Mouse (Mus musculus) MEL (cell line): ENCODE results near the gene Srcin1. TPM values are rescaled to one million over a fixed set of nuclear protein-coding genes. Genes with fewer than 3 reads are reported as not detected.
A peak's percentile ranks its signal among the peaks of the same experiment; 100 is the strongest.

Experiments
- DNase-seq: peaks from one replicate; pipeline ENCODE4 v3.0.0; 2011; ENCODE audit warnings: low read depth, low spot score
- H3K27ac ChIP-seq: 2 replicates; pipeline ENCODE4 v1.5.1; 2012; ENCODE audit warnings: low read depth, mild to moderate bottlenecking, control low read depth, low read length, moderate library complexity; ENCODE audit not compliant: control insufficient read depth
- H3K27me3 ChIP-seq, 2 experiments: fragments of 150-350 bp in 1 of 2; sonication (generic) in 1 of 2; 2 replicates each; pipeline ENCODE4 v1.6.1; 2012; ENCODE audit warnings: low read length in 2 of 2, mild to moderate bottlenecking in 2 of 2, improper control_type of control experiment in 1 of 2, moderate library complexity in 1 of 2; ENCODE audit not compliant: insufficient read depth in 2 of 2, control insufficient read depth in 1 of 2
- H3K36me3 ChIP-seq, 2 experiments: 2 replicates each; pipeline ENCODE4 v1.6.1; 2012 to 2014; ENCODE audit warnings: low read length in 2 of 2, improper control_type of control experiment in 1 of 2, inconsistent platforms in 1 of 2, mild to moderate bottlenecking in 1 of 2; ENCODE audit not compliant: insufficient read depth in 2 of 2, control insufficient read depth in 1 of 2
- H3K4me1 ChIP-seq, 2 experiments: fragments of 150-350 bp in 1 of 2; sonication (generic) in 1 of 2; 2 replicates each; pipeline ENCODE4 v1.6.1; 2012; ENCODE audit warnings: low read length in 2 of 2, improper control_type of control experiment in 1 of 2, mild to moderate bottlenecking in 1 of 2; ENCODE audit not compliant: insufficient read depth in 2 of 2, control insufficient read depth in 1 of 2
- H3K4me3 ChIP-seq, 2 experiments: fragments of 150-350 bp in 1 of 2; sonication (generic) in 1 of 2; 2 replicates each; pipeline ENCODE4 v1.5.1; 2012; ENCODE audit warnings: low read depth in 2 of 2, low read length in 2 of 2, mild to moderate bottlenecking in 2 of 2, moderate library complexity in 2 of 2, control low read depth in 1 of 2, improper control_type of control experiment in 1 of 2; ENCODE audit not compliant: control insufficient read depth in 1 of 2, insufficient read depth in 1 of 2
- H3K79me2 ChIP-seq: 2 replicates; pipeline ENCODE4 v1.6.1; 2012; ENCODE audit warnings: mild to moderate bottlenecking, low read length, moderate library complexity; ENCODE audit not compliant: control insufficient read depth, poor library complexity, insufficient read depth
- H3K9ac ChIP-seq: 2 replicates; pipeline ENCODE4 v1.6.1; 2012; ENCODE audit warnings: low read depth, mild to moderate bottlenecking, control low read depth, low read length, moderate library complexity; ENCODE audit not compliant: control insufficient read depth, poor library complexity, severe bottlenecking
- H3K9me3 ChIP-seq: fragments of 150-350 bp; sonication (generic); replicated peaks from 2 replicates; pipeline ENCODE4 v1.6.1; 2012; ENCODE audit warnings: mild to moderate bottlenecking, low read length, improper control_type of control experiment, moderate library complexity; ENCODE audit not compliant: insufficient read depth
- BHLHE40 ChIP-seq: IDR thresholded peaks from 2 replicates; pipeline ENCODE4 v1.6.1; 2012; ENCODE audit warnings: low read depth, mild to moderate bottlenecking, inconsistent platforms, low read length, improper control_type of control experiment, borderline replicate concordance
- CHD2 ChIP-seq: IDR thresholded peaks from 2 replicates; pipeline ENCODE4 v1.6.1; 2011; ENCODE audit warnings: low read length, improper control_type of control experiment
- CTCF ChIP-seq, 3 experiments: IDR thresholded peaks in 2 of 3; conservative IDR thresholded peaks in 1 of 3; 2 replicates each; pipeline ENCODE4 v1.5.1; 2011 to 2012; ENCODE audit warnings: low read length in 3 of 3, low read depth in 2 of 3, mild to moderate bottlenecking in 2 of 3, improper control_type of control experiment in 1 of 3, inconsistent platforms in 1 of 3, mixed read lengths in 1 of 3, moderate library complexity in 1 of 3; ENCODE audit not compliant: control insufficient read depth in 1 of 3, insufficient read depth in 1 of 3, poor library complexity in 1 of 3, severe bottlenecking in 1 of 3
- E2F4 ChIP-seq: IDR thresholded peaks from 2 replicates; pipeline ENCODE4 v1.6.1; 2011; ENCODE audit warnings: low read depth, low read length, improper control_type of control experiment, borderline replicate concordance
- EP300 ChIP-seq, 2 experiments: IDR thresholded peaks; 2 replicates each; pipeline ENCODE4 v1.6.1; 2011; ENCODE audit warnings: improper control_type of control experiment in 2 of 2, low read length in 2 of 2, low read depth in 1 of 2, mild to moderate bottlenecking in 1 of 2
- ETS1 ChIP-seq: IDR thresholded peaks from 2 replicates; pipeline ENCODE4 v1.6.1; 2012; ENCODE audit warnings: low read depth, mild to moderate bottlenecking, inconsistent platforms, low read length, improper control_type of control experiment, moderate library complexity
- GABPA ChIP-seq: IDR thresholded peaks from 2 replicates; pipeline ENCODE4 v1.6.1; 2012; ENCODE audit warnings: low read depth, mild to moderate bottlenecking, inconsistent platforms, low read length, improper control_type of control experiment, moderate library complexity
- GATA1 ChIP-seq: IDR thresholded peaks from 2 replicates; pipeline ENCODE4 v1.6.1; 2011; ENCODE audit warnings: low read depth, low read length, improper control_type of control experiment
- KAT2A ChIP-seq: conservative IDR thresholded peaks from 2 replicates; pipeline ENCODE4 v1.6.1; 2012; ENCODE audit warnings: low read depth, low read length, improper control_type of control experiment, inconsistent platforms
- MAFK ChIP-seq: IDR thresholded peaks from 2 replicates; pipeline ENCODE4 v1.6.1; 2011; ENCODE audit warnings: low read depth, mild to moderate bottlenecking, low read length, improper control_type of control experiment, borderline replicate concordance
- MAX ChIP-seq: IDR thresholded peaks from 2 replicates; pipeline ENCODE4 v1.6.1; 2011; ENCODE audit warnings: low read length, improper control_type of control experiment
- MAZ ChIP-seq: IDR thresholded peaks from 2 replicates; pipeline ENCODE4 v1.6.1; 2012; ENCODE audit warnings: low read depth, mild to moderate bottlenecking, inconsistent platforms, low read length, improper control_type of control experiment
- MEF2A ChIP-seq: IDR thresholded peaks from 2 replicates; pipeline ENCODE4 v1.6.1; 2014; ENCODE audit warnings: low read depth, mild to moderate bottlenecking, inconsistent platforms, low read length, improper control_type of control experiment; ENCODE audit not compliant: poor library complexity, insufficient replicate concordance, severe bottlenecking; ENCODE audit errors: extremely low read depth
- MYC ChIP-seq: IDR thresholded peaks from 2 replicates; pipeline ENCODE4 v1.6.1; 2011; ENCODE audit warnings: low read depth, mild to moderate bottlenecking, low read length, improper control_type of control experiment, moderate library complexity
- POLR2A ChIP-seq, 2 experiments: IDR thresholded peaks; 2 replicates each; pipeline ENCODE4 v1.6.1; 2011 to 2012; ENCODE audit warnings: low read length in 2 of 2, mild to moderate bottlenecking in 2 of 2, control low read depth in 1 of 2, improper control_type of control experiment in 1 of 2, low read depth in 1 of 2, moderate library complexity in 1 of 2; ENCODE audit not compliant: control insufficient read depth in 1 of 2, insufficient read depth in 1 of 2, poor library complexity in 1 of 2
- POLR2AphosphoS2 ChIP-seq: IDR thresholded peaks from 2 replicates; pipeline ENCODE4 v1.6.1; 2011; ENCODE audit warnings: low read length, improper control_type of control experiment
- RAD21 ChIP-seq: IDR thresholded peaks from 2 replicates; pipeline ENCODE4 v1.6.1; 2011; ENCODE audit warnings: mild to moderate bottlenecking, low read depth, low read length, improper control_type of control experiment
- RCOR1 ChIP-seq: IDR thresholded peaks from 2 replicates; pipeline ENCODE4 v1.6.1; 2012; ENCODE audit warnings: low read depth, mild to moderate bottlenecking, inconsistent platforms, low read length, improper control_type of control experiment
- SIN3A ChIP-seq: IDR thresholded peaks from 2 replicates; pipeline ENCODE4 v1.6.1; 2012; ENCODE audit warnings: low read length, improper control_type of control experiment, inconsistent platforms
- SMC3 ChIP-seq: IDR thresholded peaks from 2 replicates; pipeline ENCODE4 v1.6.1; 2011; ENCODE audit warnings: low read depth, low read length, improper control_type of control experiment
- TAL1 ChIP-seq: IDR thresholded peaks from 2 replicates; pipeline ENCODE4 v1.6.1; 2012; ENCODE audit warnings: mild to moderate bottlenecking, inconsistent platforms, low read length, moderate library complexity, mixed read lengths
- USF2 ChIP-seq, 2 experiments: IDR thresholded peaks; 2 replicates each; pipeline ENCODE4 v1.6.1; 2011 to 2012; ENCODE audit warnings: improper control_type of control experiment in 2 of 2, low read length in 2 of 2, borderline replicate concordance in 1 of 2, inconsistent platforms in 1 of 2, low read depth in 1 of 2, mild to moderate bottlenecking in 1 of 2; ENCODE audit not compliant: insufficient read depth in 1 of 2
- polyA plus RNA-seq, 2 experiments: library from polyadenylated mRNA; stranded (reverse) in 1 of 2; unstranded in 1 of 2; fragments of >175 nt in 1 of 2; fragments of >200 nt in 1 of 2; gene quantifications; 2 replicates each; pipeline versions ENCODE4 v1.2.1 to v1.2.4; 2012; ENCODE audit warnings: low replicate concordance in 2 of 2, low read depth in 1 of 2; ENCODE audit not compliant: insufficient read length in 2 of 2, insufficient read depth in 1 of 2, missing spikeins in 1 of 2
- total RNA-seq: library from RNA; depleted of rRNA; stranded (reverse); fragments of 300-350 nt; gene quantifications from 2 replicates; pipeline ENCODE4 v1.2.3, GENCODE M21; 2012

Srcin1 gene
- total and polyA plus RNA-seq, 3 experiments, result 0.04 to 0.10 TPM; not detected in 1

GRCm38 (mm10) chr11:97542171-97543150, 33.5 kb downstream of the Srcin1 start:
- Histone ChIP-seq H3K36me3 (peaks cover 0 to 6% of the 10 kb centered on the region in 2 experiments; a peak in 2 of 4 replicates), H3K4me1 (peaks cover 0 to 8% of the 10 kb centered on the region in 2 experiments; a peak in 2 of 4 replicates), H3K27me3 (peaks cover 12 to 26% of the 10 kb centered on the region in 2 experiments), H3K79me2 (no peaks in the 10 kb centered on the region), H3K9ac (no peak overlapping the region), H3K9me3 (no peaks in the 10 kb centered on the region), H3K27ac (no peak overlapping the region), H3K4me3 (no peak overlapping the region)
- TF ChIP-seq TAL1, result no peak
- TF ChIP-seq RCOR1, result no peak
- no peak for TF ChIP-seq ETS1
- TF ChIP-seq E2F4, result no peak
- TF ChIP-seq EP300 (IDR thresholded peaks at IDR 0.05; ENCODE audit: low read depth in 1 of 2, low read length in 2 of 2), result no peak
- no peak for TF ChIP-seq MYC
- no peak for TF ChIP-seq KAT2A
- TF ChIP-seq USF2 (IDR thresholded peaks at IDR 0.05; ENCODE audit: borderline replicate concordance in 1 of 2, insufficient read depth in 1 of 2, low read depth in 1 of 2, low read length in 2 of 2), result no peak
- no peak for TF ChIP-seq MEF2A
- TF ChIP-seq CHD2, result no peak
- no peak for TF ChIP-seq MAX
- no peak for TF ChIP-seq RAD21
- TF ChIP-seq POLR2A (IDR thresholded peaks at IDR 0.05; ENCODE audit: control insufficient read depth in 1 of 2, insufficient read depth in 1 of 2, low read depth in 1 of 2, low read length in 2 of 2, poor library complexity in 1 of 2), result no peak
- TF ChIP-seq MAZ, result no peak
- no peak for TF ChIP-seq POLR2AphosphoS2
- TF ChIP-seq CTCF (IDR thresholded peaks at IDR 0.05 in 2 of 3, conservative IDR thresholded peaks at IDR 0.05 in 1 of 3; ENCODE audit: control insufficient read depth in 1 of 3, insufficient read depth in 1 of 3, low read depth in 2 of 3, low read length in 3 of 3, poor library complexity in 1 of 3, severe bottlenecking in 1 of 3), result no peak
- TF ChIP-seq MAFK, result no peak
- no peak for TF ChIP-seq SMC3
- no peak for DNase-seq

DNA sequence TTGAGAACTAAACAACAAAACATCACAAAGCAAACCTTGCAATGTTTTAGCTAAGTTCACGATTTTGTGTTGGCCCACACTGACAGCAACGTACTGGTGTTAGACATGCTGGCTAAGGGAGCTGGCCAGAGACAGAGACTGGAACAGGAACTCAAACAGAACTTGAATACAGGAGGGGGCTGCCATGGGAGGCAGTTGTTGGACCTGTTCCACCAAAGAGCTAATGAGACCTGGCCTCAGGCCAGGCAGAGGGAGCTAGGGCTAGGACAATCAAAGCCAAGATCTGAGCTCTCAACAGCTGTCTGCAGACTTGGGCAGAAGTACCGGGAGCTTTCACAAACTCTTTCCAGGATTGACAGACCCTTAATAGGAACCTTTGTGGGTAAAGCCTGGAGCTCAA, 35.4 kb downstream of the Srcin1 start:
- peak; percentile 64 for DNase-seq
- Histone ChIP-seq H3K27me3 (peaks cover 4 to 12% of the 10 kb centered on the region in 2 experiments), H3K9ac (no peak overlapping the region), H3K9me3 (no peaks in the 10 kb centered on the region), H3K4me3 (0 out of 4 replicates have a peak overlapping the region, but pooled peaks of 1 of the 2 experiments have one; percentile 9), H3K4me1 (peaks cover 0 to 8% of the 10 kb centered on the region in 2 experiments; a peak in 2 of 4 replicates), H3K36me3 (peaks cover 0 to 6% of the 10 kb centered on the region in 2 experiments; a peak in 2 of 4 replicates), H3K79me2 (no peaks in the 10 kb centered on the region), H3K27ac (no peak overlapping the region; the same call in 1 of the 2 replicates)
- TF ChIP-seq GABPA (no peak), ETS1 (peak; percentile 24; the same call in 1 of the 2 replicates), GATA1 (0 out of 2 replicates have a peak, but pooled peaks have one; percentile 2), EP300 (IDR thresholded peaks at IDR 0.05; ENCODE audit: low read depth in 1 of 2, low read length in 2 of 2) (peak in 1 of 2 experiments; percentile 5; a peak in 1 of 4 replicates), SIN3A (peak; percentile 29; the same call in 1 of the 2 replicates), BHLHE40 (no peak)
